Mouse (Mus musculus): Measurements from ENCODE around the gene Ptprd.
"Not testable (repeated sequence)": the region's sequence is repeated elsewhere in the genome, so short reads cannot be mapped to it uniquely, and the experiment has no call there.

The Ptprd gene

GRCm38 (mm10) chr4:76438496-76439079, 1773.2 kb downstream of the Ptprd start:
- no peak for DNase-seq

- DNase-seq, result no peak
These were observed 1773.7 kb downstream of the Ptprd start for GRCm38 (mm10) chr4:76438068-76438467.

GRCm38 (mm10) chr4:76435920-76436319, 1775.8 kb downstream of the Ptprd start:
- DNase-seq, result no peak

GRCm38 (mm10) chr4:76429769-76430168, 1782.0 kb downstream of the Ptprd start:
- DNase-seq, result no peak

GRCm38 (mm10) chr4:76427036-76427435, 1784.7 kb downstream of the Ptprd start:
- not testable (repeated sequence) for DNase-seq

GRCm38 (mm10) chr4:76425230-76425575, 1786.6 kb downstream of the Ptprd start:
- no peak for DNase-seq

- no peak for DNase-seq
These were observed 1787.2 kb downstream of the Ptprd start for GRCm38 (mm10) chr4:76424324-76425229.

GRCm38 (mm10) chr4:76422113-76422512, 1789.6 kb downstream of the Ptprd start:
- DNase-seq, result no peak

- no peak for DNase-seq
These were observed 1792.1 kb downstream of the Ptprd start for GRCm38 (mm10) chr4:76419641-76420040.

- no peak for DNase-seq
These were observed 1794.1 kb downstream of the Ptprd start for GRCm38 (mm10) chr4:76417676-76418075.

GRCm38 (mm10) chr4:76415624-76416023, 1796.1 kb downstream of the Ptprd start:
- DNase-seq, result no peak

- DNase-seq, result no peak
These were observed 1797.2 kb downstream of the Ptprd start for GRCm38 (mm10) chr4:76414591-76414990.

GRCm38 (mm10) chr4:76410053-76410452, 1801.7 kb downstream of the Ptprd start:
- DNase-seq, result no peak

- DNase-seq, result no peak
These were observed 1802.6 kb downstream of the Ptprd start for GRCm38 (mm10) chr4:76409159-76409558.

GRCm38 (mm10) chr4:76405862-76406454, 1805.8 kb downstream of the Ptprd start:
- DNase-seq, result no peak

GRCm38 (mm10) chr4:76403219-76403618, 1808.5 kb downstream of the Ptprd start:
- no peak for DNase-seq

- DNase-seq, result no peak
These were observed 1823.9 kb downstream of the Ptprd start for GRCm38 (mm10) chr4:76387887-76388286.

- no peak for DNase-seq
These were observed 1824.6 kb downstream of the Ptprd start for GRCm38 (mm10) chr4:76386978-76387824.

GRCm38 (mm10) chr4:76385818-76386217, 1825.9 kb downstream of the Ptprd start:
- no peak for DNase-seq

- peak; percentile 25 for DNase-seq
These were observed 1831.3 kb downstream of the Ptprd start for GRCm38 (mm10) chr4:76380312-76380917.

GRCm38 (mm10) chr4:76370041-76370880, 1841.5 kb downstream of the Ptprd start:
- DNase-seq, result no peak

GRCm38 (mm10) chr4:76369101-76369500, 1842.7 kb downstream of the Ptprd start:
- no peak for DNase-seq

Measured in right cerebral cortex, postnatal 4 days (tissue).